Mouse (Mus musculus) layer of hippocampus, postnatal 36 days (tissue): ENCODE measurements around the gene Sh2d2a. TPM values are rescaled to one million over a fixed set of nuclear protein-coding genes. Genes with fewer than 3 reads are reported as not detected.
A peak's percentile ranks its signal among the peaks of the same experiment; 100 is the strongest.
"Not testable (repeated sequence)": the region's sequence is repeated elsewhere in the genome, so short reads cannot be mapped to it uniquely, and the experiment has no call there.

Source experiments
- DNase-seq, 2 experiments: peaks; one replicate each; pipeline ENCODE4 v3.0.0; 2022
- total RNA-seq, 2 experiments: library from RNA; stranded (reverse); gene quantifications; 2 replicates each; pipeline ENCODE4 v1.2.3; 2021

Sh2d2a gene
- not detected for total RNA-seq

GRCm38 (mm10) chr3:87846650-87847110 lies at the start of gene Sh2d2a:
Gene Sh2d2a, plus strand, starts transcription at chr3:87846755.
- DNase-seq = no peak

- DNase-seq = no peak
Observed at GRCm38 (mm10) chr3:87801681-87802080, 44.9 kb upstream of the Sh2d2a start.

GRCm38 (mm10) chr3:87804038-87804677 lies 42.4 kb upstream of the Sh2d2a start:
- no peak for DNase-seq

GRCm38 (mm10) chr3:87809322-87809962 lies 37.1 kb upstream of the Sh2d2a start:
- DNase-seq = no peak

- no peak for DNase-seq
Observed at GRCm38 (mm10) chr3:87811297-87811696, 35.3 kb upstream of the Sh2d2a start.

GRCm38 (mm10) chr3:87812413-87812812 lies 34.1 kb upstream of the Sh2d2a start:
- no peak for DNase-seq

GRCm38 (mm10) chr3:87812873-87813272 lies 33.7 kb upstream of the Sh2d2a start:
- no peak for DNase-seq

- DNase-seq = no peak
Observed at GRCm38 (mm10) chr3:87816166-87816565, 30.4 kb upstream of the Sh2d2a start.

- DNase-seq = peak; percentile 51 to 56
Observed at GRCm38 (mm10) chr3:87816646-87817093, 29.9 kb upstream of the Sh2d2a start.

- no peak for DNase-seq
Observed at GRCm38 (mm10) chr3:87818226-87818625, 28.3 kb upstream of the Sh2d2a start.

GRCm38 (mm10) chr3:87824206-87824605 lies 22.3 kb upstream of the Sh2d2a start, which contains the start of gene Pear1:
Gene Pear1, minus strand, starts transcription at chr3:87824306.
- DNase-seq = not testable (repeated sequence)

- DNase-seq = no peak
Observed at GRCm38 (mm10) chr3:87828435-87828834, 18.1 kb upstream of the Sh2d2a start.

- DNase-seq = no peak
Observed at GRCm38 (mm10) chr3:87829025-87829424, 17.5 kb upstream of the Sh2d2a start.

GRCm38 (mm10) chr3:87832109-87832859 lies 14.3 kb upstream of the Sh2d2a start:
- no peak for DNase-seq

GRCm38 (mm10) chr3:87833482-87833881 lies 13.1 kb upstream of the Sh2d2a start:
- DNase-seq = no peak

GRCm38 (mm10) chr3:87838622-87839021 lies 7.9 kb upstream of the Sh2d2a start:
- peak; percentile 56 to 68 for DNase-seq

- DNase-seq = no peak
Observed at GRCm38 (mm10) chr3:87840858-87841257, 5.7 kb upstream of the Sh2d2a start.

- no peak for DNase-seq
Observed at GRCm38 (mm10) chr3:87844981-87845380, 1.6 kb upstream of the Sh2d2a start.

- DNase-seq = no peak
Observed at GRCm38 (mm10) chr3:87846186-87846585, 369 bp upstream of the Sh2d2a start.

GRCm38 (mm10) chr3:87847680-87848079 lies 1.1 kb downstream of the Sh2d2a start:
- DNase-seq = no peak

- DNase-seq = no peak
Observed at GRCm38 (mm10) chr3:87849117-87849516, 2.6 kb downstream of the Sh2d2a start.

GRCm38 (mm10) chr3:87854795-87855568 lies 8.4 kb downstream of the Sh2d2a start:
- no peak for DNase-seq
